Mouse (Mus musculus) midbrain, embryonic 11.5 days (tissue): ENCODE measurements around the gene Rp2. TPM values are rescaled to one million over a fixed set of nuclear protein-coding genes. Genes with fewer than 3 reads are reported as not detected.
"Not testable (repeated sequence)": the region's sequence is repeated elsewhere in the genome, so short reads cannot be mapped to it uniquely, and the experiment has no call there.

Experiments
- ATAC-seq: fragments of 200-750 bp; cut with Nextera tagmentation; 2 replicates; pipeline ENCODE4 v1.8.0; 2017; ENCODE audit warnings: moderate TSS enrichment, moderate library complexity; ENCODE audit not compliant: low FRiP score
- DNase-seq: peaks from one replicate; pipeline ENCODE4 v3.0.0; 2015; ENCODE audit warnings: low spot score; ENCODE audit errors: missing footprints
- H3K27ac ChIP-seq: fragments of 300-500 bp; sonication (generic); 2 replicates; pipeline ENCODE4 v1.5.1; 2014; ENCODE audit warnings: low read depth, low read length
- H3K27me3 ChIP-seq: fragments of 300-500 bp; sonication (generic); 2 replicates; pipeline ENCODE4 v1.6.1; 2014; ENCODE audit warnings: mild to moderate bottlenecking, low read length, moderate library complexity, mixed read lengths; ENCODE audit not compliant: control insufficient read depth, insufficient read depth
- H3K36me3 ChIP-seq: fragments of 300-500 bp; sonication (generic); 2 replicates; pipeline ENCODE4 v1.6.1; 2014; ENCODE audit warnings: mild to moderate bottlenecking, low read length, moderate library complexity, mixed read lengths; ENCODE audit not compliant: control insufficient read depth, insufficient read depth
- H3K4me1 ChIP-seq: fragments of 300-500 bp; sonication (generic); 2 replicates; pipeline ENCODE4 v1.6.1; 2014; ENCODE audit warnings: low read length; ENCODE audit not compliant: control insufficient read depth, insufficient read depth
- H3K4me2 ChIP-seq: fragments of 300-500 bp; sonication (generic); 2 replicates; pipeline ENCODE4 v1.6.1; 2014; ENCODE audit warnings: mild to moderate bottlenecking, moderate library complexity
- H3K4me3 ChIP-seq: fragments of 300-500 bp; sonication (generic); 2 replicates; pipeline ENCODE4 v1.5.1; 2014; ENCODE audit warnings: low read depth, low read length
- H3K9ac ChIP-seq: fragments of 300-500 bp; sonication (generic); 2 replicates; pipeline ENCODE4 v1.6.1; 2014; ENCODE audit warnings: low read length
- H3K9me3 ChIP-seq: fragments of 300-500 bp; sonication (generic); 2 replicates; pipeline ENCODE4 v1.6.1; 2016; ENCODE audit warnings: low read length; ENCODE audit not compliant: control insufficient read depth
- WGBS: fragments of 180-500 bp; shearing (Covaris S2); extraction: QIAGEN DNeasy Blood & Tissue Kit; methylation state at CpG from one replicate; pipeline ENCODE4 v1.1.7; 2014; 5-methylcytosine and 5-hydroxymethylcytosine counted together
- polyA plus RNA-seq: library from polyadenylated mRNA; unstranded; fragments of >200 nt; fragmentation: Nextera tagmentation; extraction: Ambion mirVana; gene quantifications from 2 replicates; pipeline ENCODE4 v1.2.1, GENCODE M21; 2014

Gene Rp2
- polyA plus RNA-seq, 1 experiment from 2014 or later: 21.7 TPM

GRCm38 (mm10) chrX:20379347-20380014, 15.2 kb downstream of the Rp2 start:
- Histone ChIP-seq H3K4me2 (no peak overlapping the region), H3K9ac (no peak overlapping the region), H3K4me1 (no peaks in the 10 kb centered on the region), H3K27me3 (no peaks in the 10 kb centered on the region), H3K27ac (no peak overlapping the region), H3K36me3 (no peaks in the 10 kb centered on the region), H3K4me3 (no peak overlapping the region), H3K9me3 (no peaks in the 10 kb centered on the region)
- no peak for DNase-seq
- WGBS: 79% methylated on average over 7 of the region's 7 CpGs
- no peak for ATAC-seq

DNA sequence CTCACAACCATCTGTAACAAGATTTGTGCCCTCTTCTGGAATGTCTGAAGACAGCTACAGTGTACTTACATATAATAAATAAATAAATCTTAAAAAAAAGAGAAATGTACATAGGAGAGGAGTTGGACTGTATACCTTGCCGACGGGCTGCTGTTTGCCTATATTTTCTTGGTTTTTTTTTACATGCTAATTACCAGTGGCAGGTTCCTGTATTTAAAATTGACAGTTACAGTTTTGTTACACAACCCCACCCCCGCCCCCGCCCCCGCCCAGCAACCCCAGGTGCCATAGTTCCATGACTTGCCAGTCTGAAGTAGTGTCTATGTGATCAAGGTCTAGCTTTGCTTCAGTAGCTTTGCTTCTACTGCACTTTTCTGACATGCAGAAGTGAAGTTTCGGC, 18.0 kb downstream of the Rp2 start:
- Histone ChIP-seq H3K27ac (no peak overlapping the region), H3K9me3 (no peaks in the 10 kb centered on the region), H3K9ac (no peak overlapping the region), H3K4me1 (no peaks in the 10 kb centered on the region), H3K4me3 (no peak overlapping the region), H3K36me3 (no peaks in the 10 kb centered on the region), H3K27me3 (no peaks in the 10 kb centered on the region), H3K4me2 (no peak overlapping the region)
- no peak for DNase-seq
- no peak for ATAC-seq
- 83% methylated on average over 6 of the region's 6 CpGs for WGBS

DNA sequence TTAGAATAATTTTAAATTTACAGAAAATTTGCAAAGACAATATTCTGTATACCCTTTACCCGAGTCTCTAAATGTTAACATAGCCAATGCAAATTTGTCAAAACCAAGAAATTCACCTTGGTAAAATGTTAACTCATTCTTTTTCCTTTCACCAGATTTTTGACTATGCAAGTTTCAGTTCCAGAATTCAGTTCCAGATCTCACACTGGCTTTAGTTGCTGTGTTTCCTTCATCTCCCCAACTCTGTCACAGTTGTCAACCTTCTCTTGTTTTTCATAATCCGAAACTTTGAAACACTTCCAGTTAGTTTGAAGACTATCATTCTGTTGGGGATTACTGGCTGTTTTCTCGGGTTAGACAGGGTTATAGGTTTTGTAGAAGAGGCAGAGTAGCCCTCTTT, 22.7 kb downstream of the Rp2 start:
- ATAC-seq (no peak), DNase-seq (no peak)
- Histone ChIP-seq H3K9ac (no peak overlapping the region), H3K27me3 (no peaks in the 10 kb centered on the region), H3K36me3 (no peaks in the 10 kb centered on the region), H3K9me3 (no peaks in the 10 kb centered on the region), H3K4me2 (no peak overlapping the region), H3K4me1 (no peaks in the 10 kb centered on the region), H3K4me3 (no peak overlapping the region), H3K27ac (no peak overlapping the region)
- 84% methylated on average over 3 of the region's 3 CpGs for WGBS

DNA sequence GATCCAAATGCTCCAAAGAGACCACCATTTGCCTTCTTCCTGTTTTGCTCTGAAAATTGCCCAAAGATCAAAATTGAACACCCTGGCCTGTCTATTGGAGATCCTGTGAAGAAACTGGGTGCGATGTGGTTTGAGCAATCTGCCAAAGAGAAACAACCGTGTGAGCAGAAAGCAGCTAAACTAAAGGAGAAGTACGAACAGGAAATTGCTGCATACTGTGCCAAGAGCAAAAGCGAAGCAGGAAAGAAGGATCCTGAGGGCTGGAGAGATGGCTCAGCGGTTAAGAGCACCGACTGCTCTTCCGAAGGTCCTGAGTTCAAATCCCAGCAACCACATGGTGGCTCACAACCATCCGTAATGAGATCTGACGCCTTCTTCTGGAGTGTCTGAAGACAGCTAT, 27.7 kb downstream of the Rp2 start:
- DNase-seq, H3K4me2 ChIP-seq, H3K9ac ChIP-seq, H3K36me3 ChIP-seq, H3K27me3 ChIP-seq, H3K9me3 ChIP-seq, H3K4me3 ChIP-seq, H3K27ac ChIP-seq, H3K4me1 ChIP-seq, ATAC-seq: not testable (repeated sequence)
- 91% methylated on average over 9 of the region's 9 CpGs for WGBS

DNA sequence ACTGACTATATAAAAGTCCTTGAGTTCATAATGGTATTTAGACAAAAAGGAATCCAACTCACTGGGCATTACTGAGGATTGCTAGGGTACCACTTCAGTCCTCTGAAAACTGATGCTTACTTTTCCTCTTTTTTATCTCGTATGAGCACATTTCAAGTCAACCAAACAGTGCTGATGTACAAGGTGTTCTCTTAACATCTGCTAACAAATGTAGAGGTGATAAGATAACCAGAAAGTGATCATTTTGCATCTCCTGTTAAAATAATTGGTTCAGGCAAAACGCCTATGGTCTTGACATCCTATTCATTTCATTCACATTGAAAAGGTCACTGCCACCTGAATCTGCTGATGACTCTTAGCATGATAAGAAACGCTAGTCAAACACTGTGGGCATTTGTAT, 28.7 kb downstream of the Rp2 start:
- WGBS: 71% methylated on average over 3 of the region's 3 CpGs
- H3K4me3 ChIP-seq: no peak overlapping the region
- no peak for DNase-seq
- H3K4me2 ChIP-seq: no peak overlapping the region
- H3K27ac ChIP-seq: no peak overlapping the region
- no peak overlapping the region for H3K9ac ChIP-seq
- ATAC-seq: no peak
- H3K27me3 ChIP-seq: no peaks in the 10 kb centered on the region
- no peaks in the 10 kb centered on the region for H3K4me1 ChIP-seq
- H3K36me3 ChIP-seq: no peaks in the 10 kb centered on the region
- H3K9me3 ChIP-seq: no peaks in the 10 kb centered on the region

DNA sequence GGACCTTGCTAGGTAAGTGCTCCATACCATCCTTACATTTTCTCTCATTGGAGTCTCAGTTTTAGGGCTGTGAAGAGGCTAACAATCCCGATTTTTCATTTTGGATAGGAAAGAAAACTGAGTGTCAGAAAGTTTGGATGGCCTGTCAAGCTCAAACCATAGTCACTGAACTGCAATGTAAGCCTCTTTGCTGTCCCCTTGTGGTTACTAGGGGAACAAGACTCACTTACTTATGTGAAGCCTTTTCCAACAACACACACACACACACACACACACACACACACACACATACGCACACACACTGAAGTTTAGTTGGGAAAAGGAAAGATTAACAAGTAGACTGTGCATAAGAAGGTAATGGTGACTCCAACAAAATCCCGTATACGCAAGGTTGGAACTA, 39.8 kb downstream of the Rp2 start:
- WGBS: 85% methylated on average over 4 of the region's 4 CpGs
- DNase-seq (no peak), ATAC-seq (no peak)
- H3K4me2 ChIP-seq: no peak overlapping the region
- no peaks in the 10 kb centered on the region for H3K27me3 ChIP-seq
- H3K4me1 ChIP-seq: no peaks in the 10 kb centered on the region
- H3K27ac ChIP-seq: no peak overlapping the region
- no peaks in the 10 kb centered on the region for H3K9me3 ChIP-seq
- no peak overlapping the region for H3K9ac ChIP-seq
- no peak overlapping the region for H3K4me3 ChIP-seq
- H3K36me3 ChIP-seq: no peaks in the 10 kb centered on the region

GRCm38 (mm10) chrX:20406909-20407308, 42.6 kb downstream of the Rp2 start:
- no peak for ATAC-seq
- Histone ChIP-seq H3K9ac (no peak overlapping the region), H3K27ac (no peak overlapping the region), H3K9me3 (no peaks in the 10 kb centered on the region), H3K4me1 (no peaks in the 10 kb centered on the region), H3K4me2 (no peak overlapping the region), H3K4me3 (no peak overlapping the region), H3K27me3 (no peaks in the 10 kb centered on the region), H3K36me3 (no peaks in the 10 kb centered on the region)
- DNase-seq: no peak
- WGBS: 93% methylated on average over 2 of the region's 2 CpGs

DNA sequence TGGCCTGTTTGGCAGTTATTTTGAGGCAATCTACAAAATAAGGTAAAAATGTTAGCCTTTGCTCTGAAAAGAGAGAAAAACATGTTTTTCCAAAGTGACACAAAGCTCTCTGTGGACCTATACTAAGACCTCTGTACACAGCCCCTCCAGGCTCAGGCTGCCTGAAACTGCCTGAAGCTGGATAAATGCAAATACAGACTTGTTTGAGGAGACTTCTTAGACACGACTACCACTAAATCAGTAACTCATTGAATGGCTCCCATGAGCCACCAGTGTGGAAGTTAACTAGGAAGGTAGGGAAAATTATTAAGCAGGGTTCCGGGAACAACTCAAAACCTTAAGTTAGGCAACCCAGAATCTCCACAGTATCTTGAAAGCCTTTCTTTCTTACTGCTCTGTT, 43.4 kb downstream of the Rp2 start:
- 74% methylated on average over 2 of the region's 2 CpGs for WGBS
- no peak overlapping the region for H3K27ac ChIP-seq
- H3K27me3 ChIP-seq: no peaks in the 10 kb centered on the region
- no peak overlapping the region for H3K4me3 ChIP-seq
- ATAC-seq: no peak
- DNase-seq: no peak
- no peak overlapping the region for H3K9ac ChIP-seq
- H3K36me3 ChIP-seq: no peaks in the 10 kb centered on the region
- no peak overlapping the region for H3K4me2 ChIP-seq
- no peaks in the 10 kb centered on the region for H3K4me1 ChIP-seq
- H3K9me3 ChIP-seq: no peaks in the 10 kb centered on the region

DNA sequence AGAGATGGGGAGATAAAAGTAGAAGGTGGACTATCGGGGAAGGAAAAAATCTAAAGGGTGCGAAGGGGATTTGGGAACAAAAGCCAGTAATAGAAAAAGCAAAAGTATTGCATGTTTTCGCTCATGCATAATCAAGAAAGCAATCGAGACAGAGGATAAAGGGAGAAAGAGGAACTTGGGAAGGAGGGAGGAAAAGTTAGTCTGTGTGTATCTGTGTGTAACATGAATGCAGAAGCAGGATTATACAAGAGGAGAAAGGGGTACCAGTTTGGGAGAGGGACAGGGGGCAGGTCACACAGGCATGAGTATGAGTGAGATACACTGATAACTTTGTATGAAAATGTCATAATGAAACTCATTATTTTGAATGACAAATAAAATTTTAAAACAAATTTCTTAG, 47.1 kb downstream of the Rp2 start:
- no peaks in the 10 kb centered on the region for H3K9me3 ChIP-seq
- no peak overlapping the region for H3K9ac ChIP-seq
- no peak for ATAC-seq
- H3K27ac ChIP-seq: no peak overlapping the region
- 81% methylated on average over 4 of the region's 4 CpGs for WGBS
- no peak overlapping the region for H3K4me2 ChIP-seq
- H3K27me3 ChIP-seq: no peaks in the 10 kb centered on the region
- no peaks in the 10 kb centered on the region for H3K36me3 ChIP-seq
- H3K4me3 ChIP-seq: no peak overlapping the region
- no peaks in the 10 kb centered on the region for H3K4me1 ChIP-seq
- DNase-seq: no peak
